Mouse (Mus musculus): ENCODE measurements around the gene Nkain2. TPM values are rescaled to one million over a fixed set of nuclear protein-coding genes. Genes with fewer than 3 reads are reported as not detected.

Nkain2 gene
- not detected in 2 replicates for total RNA-seq (2014; fragmentation: Nextera tagmentation)
- total RNA-seq (2017) = 0.16 and 0.23 TPM in 2 replicates
- not detected in 2 replicates for polyA plus RNA-seq (2012)

GRCm38 (mm10) chr10:32889652-32890506 is at the start of gene Nkain2:
Nkain2 (minus strand) TSS chr10:32890462.
- Histone ChIP-seq H3K36me3 (replicated peaks) (no peaks in the 10 kb centered on the region), H3K4me3 (ENCODE audit: low read depth, low read length) (no peak within 1 kb of the TSS; the same call in 1 of the 2 replicates), H3K9me3 (replicated peaks) (peaks cover 9% of the 10 kb centered on the region), H3K27me3 (ENCODE audit: insufficient read depth, low read length) (no peaks in the 10 kb centered on the region), H3K4me1 (ENCODE audit: insufficient read depth, low read depth, low read length) (no peaks in the 10 kb centered on the region)
- ATAC-seq (ENCODE audit: extremely low read depth, insufficient number of reproducible peaks, low FRiP score, poor library complexity, severe bottlenecking) (no peak), DNase-seq (ENCODE audit: low spot score) (no peak)
- TF ChIP-seq TAL1 (conservative IDR thresholded peaks at IDR 0.05; ENCODE audit: low read depth, low read length) = no peak
- no peak for TF ChIP-seq POLR2AphosphoS5 (IDR thresholded peaks at IDR 0.05; ENCODE audit: insufficient replicate concordance, low read depth, low read length)
- no peak for TF ChIP-seq CTCF (IDR thresholded peaks at IDR 0.05; ENCODE audit: low read depth, low read length)
- no peak for TF ChIP-seq GATA2 (IDR thresholded peaks at IDR 0.05; ENCODE audit: borderline replicate concordance, low read depth, low read length)
- no peak for TF ChIP-seq GATA1 (IDR thresholded peaks at IDR 0.05; ENCODE audit: borderline replicate concordance, low read length)

- DNase-seq (ENCODE audit: low spot score) = no peak
- ATAC-seq (ENCODE audit: extremely low read depth, insufficient number of reproducible peaks, low FRiP score, poor library complexity, severe bottlenecking) = no peak
- no peaks in the 10 kb centered on the region for H3K27me3 ChIP-seq (ENCODE audit: insufficient read depth, low read length)
- peaks cover 7% of the 10 kb centered on the region for H3K9me3 ChIP-seq (replicated peaks)
- H3K4me1 ChIP-seq (ENCODE audit: insufficient read depth, low read depth, low read length) = no peaks in the 10 kb centered on the region
- no peak overlapping the region for H3K4me3 ChIP-seq (ENCODE audit: low read depth, low read length)
- no peaks in the 10 kb centered on the region for H3K36me3 ChIP-seq (replicated peaks)
- TF ChIP-seq GATA1 (IDR thresholded peaks at IDR 0.05; ENCODE audit: borderline replicate concordance, low read length) (no peak), CTCF (IDR thresholded peaks at IDR 0.05; ENCODE audit: low read depth, low read length) (no peak), POLR2AphosphoS5 (IDR thresholded peaks at IDR 0.05; ENCODE audit: insufficient replicate concordance, low read depth, low read length) (no peak), GATA2 (IDR thresholded peaks at IDR 0.05; ENCODE audit: borderline replicate concordance, low read depth, low read length) (no peak), TAL1 (conservative IDR thresholded peaks at IDR 0.05; ENCODE audit: low read depth, low read length) (no peak)
These were observed 49.6 kb upstream of the Nkain2 start for GRCm38 (mm10) chr10:32939853-32940252.

GRCm38 (mm10) chr10:32895093-32895492 is 4.8 kb upstream of the Nkain2 start:
- Histone ChIP-seq H3K9me3 (replicated peaks) (peaks cover 3% of the 10 kb centered on the region), H3K4me1 (ENCODE audit: insufficient read depth, low read depth, low read length) (no peaks in the 10 kb centered on the region), H3K27me3 (ENCODE audit: insufficient read depth, low read length) (no peaks in the 10 kb centered on the region), H3K36me3 (replicated peaks) (no peaks in the 10 kb centered on the region), H3K4me3 (ENCODE audit: low read depth, low read length) (no peak overlapping the region)
- TF ChIP-seq GATA2 (IDR thresholded peaks at IDR 0.05; ENCODE audit: borderline replicate concordance, low read depth, low read length) (no peak), POLR2AphosphoS5 (IDR thresholded peaks at IDR 0.05; ENCODE audit: insufficient replicate concordance, low read depth, low read length) (no peak), CTCF (IDR thresholded peaks at IDR 0.05; ENCODE audit: low read depth, low read length) (no peak), TAL1 (conservative IDR thresholded peaks at IDR 0.05; ENCODE audit: low read depth, low read length) (no peak), GATA1 (IDR thresholded peaks at IDR 0.05; ENCODE audit: borderline replicate concordance, low read length) (no peak)
- ATAC-seq (ENCODE audit: extremely low read depth, insufficient number of reproducible peaks, low FRiP score, poor library complexity, severe bottlenecking) = no peak
- DNase-seq (ENCODE audit: low spot score) = no peak

GRCm38 (mm10) chr10:32890507-32891131 is 357 bp upstream of the Nkain2 start:
- no peak overlapping the region for H3K4me3 ChIP-seq (ENCODE audit: low read depth, low read length)
- DNase-seq (ENCODE audit: low spot score) (no peak), ATAC-seq (ENCODE audit: extremely low read depth, insufficient number of reproducible peaks, low FRiP score, poor library complexity, severe bottlenecking) (no peak)
- no peaks in the 10 kb centered on the region for H3K36me3 ChIP-seq (replicated peaks)
- H3K27me3 ChIP-seq (ENCODE audit: insufficient read depth, low read length) = no peaks in the 10 kb centered on the region
- H3K4me1 ChIP-seq (ENCODE audit: insufficient read depth, low read depth, low read length) = no peaks in the 10 kb centered on the region
- no peak for TF ChIP-seq POLR2AphosphoS5 (IDR thresholded peaks at IDR 0.05; ENCODE audit: insufficient replicate concordance, low read depth, low read length)
- TF ChIP-seq GATA1 (IDR thresholded peaks at IDR 0.05; ENCODE audit: borderline replicate concordance, low read length) = no peak
- H3K9me3 ChIP-seq (replicated peaks) = peaks cover 9% of the 10 kb centered on the region

GRCm38 (mm10) chr10:32881977-32882376 is 8.3 kb downstream of the Nkain2 start:
- H3K4me3 ChIP-seq (ENCODE audit: low read depth, low read length) = no peak overlapping the region
- H3K27me3 ChIP-seq (ENCODE audit: insufficient read depth, low read length) = no peaks in the 10 kb centered on the region
- DNase-seq (ENCODE audit: low spot score) = no peak
- no peak for ATAC-seq (ENCODE audit: extremely low read depth, insufficient number of reproducible peaks, low FRiP score, poor library complexity, severe bottlenecking)
- H3K4me1 ChIP-seq (ENCODE audit: insufficient read depth, low read depth, low read length) = no peaks in the 10 kb centered on the region
- no peaks in the 10 kb centered on the region for H3K36me3 ChIP-seq (replicated peaks)
- H3K9me3 ChIP-seq (replicated peaks) = no peaks in the 10 kb centered on the region
- TF ChIP-seq CTCF (IDR thresholded peaks at IDR 0.05; ENCODE audit: low read depth, low read length) (no peak), POLR2AphosphoS5 (IDR thresholded peaks at IDR 0.05; ENCODE audit: insufficient replicate concordance, low read depth, low read length) (no peak), GATA1 (IDR thresholded peaks at IDR 0.05; ENCODE audit: borderline replicate concordance, low read length) (no peak), TAL1 (conservative IDR thresholded peaks at IDR 0.05; ENCODE audit: low read depth, low read length) (no peak), GATA2 (IDR thresholded peaks at IDR 0.05; ENCODE audit: borderline replicate concordance, low read depth, low read length) (no peak)

- ATAC-seq (ENCODE audit: extremely low read depth, insufficient number of reproducible peaks, low FRiP score, poor library complexity, severe bottlenecking) = no peak
- H3K36me3 ChIP-seq (replicated peaks) = no peaks in the 10 kb centered on the region
- H3K27me3 ChIP-seq (ENCODE audit: insufficient read depth, low read length) = no peaks in the 10 kb centered on the region
- H3K4me1 ChIP-seq (ENCODE audit: insufficient read depth, low read depth, low read length) = no peaks in the 10 kb centered on the region
- no peak for DNase-seq (ENCODE audit: low spot score)
- H3K9me3 ChIP-seq (replicated peaks) = no peaks in the 10 kb centered on the region
- no peak overlapping the region for H3K4me3 ChIP-seq (ENCODE audit: low read depth, low read length)
- TF ChIP-seq GATA1 (IDR thresholded peaks at IDR 0.05; ENCODE audit: borderline replicate concordance, low read length) (no peak), GATA2 (IDR thresholded peaks at IDR 0.05; ENCODE audit: borderline replicate concordance, low read depth, low read length) (no peak), TAL1 (conservative IDR thresholded peaks at IDR 0.05; ENCODE audit: low read depth, low read length) (no peak), CTCF (IDR thresholded peaks at IDR 0.05; ENCODE audit: low read depth, low read length) (no peak)
These were observed 19.4 kb downstream of the Nkain2 start for GRCm38 (mm10) chr10:32870691-32871406.

All from G1E (cell line).